Mouse (Mus musculus): ENCODE measurements around the gene Phf19. TPM values are rescaled to one million over a fixed set of nuclear protein-coding genes. Genes with fewer than 3 reads are reported as not detected.
A peak's percentile ranks its signal among the peaks of the same experiment; 100 is the strongest.

Phf19 gene
- 1.7 and 2.3 TPM in 2 replicates for polyA plus RNA-seq (2014; fragmentation: Nextera tagmentation; extraction: Ambion mirVana)

- no peak within 1 kb of the TSS for H3K27ac ChIP-seq (ENCODE audit: low read depth, low read length)
- peak within 1 kb of the TSS; percentile 95 for H3K4me2 ChIP-seq (replicated peaks; ENCODE audit: low read depth, low read length)
- DNase-seq (ENCODE audit: low spot score) (peak; percentile 56), ATAC-seq (ENCODE audit: low FRiP score) (peak; percentile 79)
- H3K4me1 ChIP-seq (replicated peaks; ENCODE audit: control insufficient read depth, insufficient read depth, low read length), result peaks cover 2% of the 10 kb centered on the region; the same call in 1 of the 2 replicates
- peaks cover 23% of the 10 kb centered on the region for H3K27me3 ChIP-seq (ENCODE audit: control insufficient read depth, insufficient read depth, low read length)
- peak within 1 kb of the TSS; percentile 51 for H3K9ac ChIP-seq (ENCODE audit: low read depth, low read length)
- no peaks in the 10 kb centered on the region for H3K9me3 ChIP-seq (ENCODE audit: control insufficient read depth, low read length)
- H3K4me3 ChIP-seq (ENCODE audit: low read depth, low read length), result peak within 1 kb of the TSS; percentile 57
- H3K36me3 ChIP-seq (ENCODE audit: control insufficient read depth, insufficient read depth, low read length), result no peaks in the 10 kb centered on the region
- under 1% methylated on average over 56 of the region's 64 CpGs for WGBS
Observed at GRCm38 (mm10) chr2:34913218-34914068, at the start of gene Phf19. Phf19 (minus strand) TSS chr2:34914026.

GRCm38 (mm10) chr2:34963371-34963956 lies 49.6 kb upstream of the Phf19 start:
- no peaks in the 10 kb centered on the region for H3K9me3 ChIP-seq (ENCODE audit: control insufficient read depth, low read length)
- no peak overlapping the region for H3K4me3 ChIP-seq (ENCODE audit: low read depth, low read length)
- H3K27me3 ChIP-seq (ENCODE audit: control insufficient read depth, insufficient read depth, low read length), result no peaks in the 10 kb centered on the region
- no peaks in the 10 kb centered on the region for H3K4me1 ChIP-seq (replicated peaks; ENCODE audit: control insufficient read depth, insufficient read depth, low read length)
- H3K36me3 ChIP-seq (ENCODE audit: control insufficient read depth, insufficient read depth, low read length), result no peaks in the 10 kb centered on the region
- ATAC-seq (ENCODE audit: low FRiP score), result no peak
- no peak overlapping the region for H3K4me2 ChIP-seq (replicated peaks; ENCODE audit: low read depth, low read length)
- DNase-seq (ENCODE audit: low spot score), result no peak
- H3K27ac ChIP-seq (ENCODE audit: low read depth, low read length), result no peak overlapping the region
- H3K9ac ChIP-seq (ENCODE audit: low read depth, low read length), result no peak overlapping the region
- 81% methylated on average over 13 of the region's 13 CpGs for WGBS

GRCm38 (mm10) chr2:34962893-34963292 lies 49.1 kb upstream of the Phf19 start:
- DNase-seq (ENCODE audit: low spot score) (no peak), ATAC-seq (ENCODE audit: low FRiP score) (no peak)
- Histone ChIP-seq H3K4me2 (replicated peaks; ENCODE audit: low read depth, low read length) (no peak overlapping the region), H3K4me3 (ENCODE audit: low read depth, low read length) (no peak overlapping the region), H3K9ac (ENCODE audit: low read depth, low read length) (no peak overlapping the region), H3K27me3 (ENCODE audit: control insufficient read depth, insufficient read depth, low read length) (no peaks in the 10 kb centered on the region), H3K4me1 (replicated peaks; ENCODE audit: control insufficient read depth, insufficient read depth, low read length) (no peaks in the 10 kb centered on the region), H3K9me3 (ENCODE audit: control insufficient read depth, low read length) (no peaks in the 10 kb centered on the region), H3K36me3 (ENCODE audit: control insufficient read depth, insufficient read depth, low read length) (no peaks in the 10 kb centered on the region), H3K27ac (ENCODE audit: low read depth, low read length) (no peak overlapping the region)
- 91% methylated on average over 9 of the region's 9 CpGs for WGBS

- no peak for ATAC-seq (ENCODE audit: low FRiP score)
- Histone ChIP-seq H3K36me3 (ENCODE audit: control insufficient read depth, insufficient read depth, low read length) (no peaks in the 10 kb centered on the region), H3K4me3 (ENCODE audit: low read depth, low read length) (no peak overlapping the region), H3K27me3 (ENCODE audit: control insufficient read depth, insufficient read depth, low read length) (no peaks in the 10 kb centered on the region), H3K9ac (ENCODE audit: low read depth, low read length) (no peak overlapping the region), H3K4me1 (replicated peaks; ENCODE audit: control insufficient read depth, insufficient read depth, low read length) (no peaks in the 10 kb centered on the region), H3K9me3 (ENCODE audit: control insufficient read depth, low read length) (no peaks in the 10 kb centered on the region), H3K27ac (ENCODE audit: low read depth, low read length) (no peak overlapping the region), H3K4me2 (replicated peaks; ENCODE audit: low read depth, low read length) (no peak overlapping the region)
- 80% methylated on average over 2 of the region's 2 CpGs for WGBS
- no peak for DNase-seq (ENCODE audit: low spot score)
Observed at GRCm38 (mm10) chr2:34962211-34962610, 48.4 kb upstream of the Phf19 start.

- Histone ChIP-seq H3K4me1 (replicated peaks; ENCODE audit: control insufficient read depth, insufficient read depth, low read length) (no peaks in the 10 kb centered on the region), H3K27me3 (ENCODE audit: control insufficient read depth, insufficient read depth, low read length) (no peaks in the 10 kb centered on the region), H3K27ac (ENCODE audit: low read depth, low read length) (no peak within 1 kb of the TSS), H3K36me3 (ENCODE audit: control insufficient read depth, insufficient read depth, low read length) (no peaks in the 10 kb centered on the region), H3K4me3 (ENCODE audit: low read depth, low read length) (no peak within 1 kb of the TSS), H3K9ac (ENCODE audit: low read depth, low read length) (no peak within 1 kb of the TSS), H3K9me3 (ENCODE audit: control insufficient read depth, low read length) (no peaks in the 10 kb centered on the region), H3K4me2 (replicated peaks; ENCODE audit: low read depth, low read length) (no peak within 1 kb of the TSS)
- no peak for DNase-seq (ENCODE audit: low spot score)
- whole genome bisulfite sequencing, result 22% methylated on average over 19 of the region's 20 CpGs
- ATAC-seq (ENCODE audit: low FRiP score), result no peak
Observed at GRCm38 (mm10) chr2:34961481-34962036, 47.7 kb upstream of the Phf19 start, which contains the start of gene Traf1. Traf1 (minus strand) TSS chr2:34961772.

GRCm38 (mm10) chr2:34960966-34961365 lies 47.1 kb upstream of the Phf19 start:
- no peak for DNase-seq (ENCODE audit: low spot score)
- Histone ChIP-seq H3K27ac (ENCODE audit: low read depth, low read length) (no peak overlapping the region), H3K9me3 (ENCODE audit: control insufficient read depth, low read length) (no peaks in the 10 kb centered on the region), H3K4me3 (ENCODE audit: low read depth, low read length) (no peak overlapping the region), H3K36me3 (ENCODE audit: control insufficient read depth, insufficient read depth, low read length) (no peaks in the 10 kb centered on the region), H3K9ac (ENCODE audit: low read depth, low read length) (no peak overlapping the region), H3K27me3 (ENCODE audit: control insufficient read depth, insufficient read depth, low read length) (no peaks in the 10 kb centered on the region), H3K4me2 (replicated peaks; ENCODE audit: low read depth, low read length) (no peak overlapping the region), H3K4me1 (replicated peaks; ENCODE audit: control insufficient read depth, insufficient read depth, low read length) (no peaks in the 10 kb centered on the region)
- ATAC-seq (ENCODE audit: low FRiP score), result no peak
- 76% methylated on average over 6 of the region's 6 CpGs for WGBS

GRCm38 (mm10) chr2:34960466-34960865 lies 46.6 kb upstream of the Phf19 start:
- Histone ChIP-seq H3K9me3 (ENCODE audit: control insufficient read depth, low read length) (no peaks in the 10 kb centered on the region), H3K27ac (ENCODE audit: low read depth, low read length) (no peak overlapping the region), H3K4me2 (replicated peaks; ENCODE audit: low read depth, low read length) (no peak overlapping the region), H3K9ac (ENCODE audit: low read depth, low read length) (no peak overlapping the region), H3K36me3 (ENCODE audit: control insufficient read depth, insufficient read depth, low read length) (no peaks in the 10 kb centered on the region), H3K4me3 (ENCODE audit: low read depth, low read length) (no peak overlapping the region), H3K27me3 (ENCODE audit: control insufficient read depth, insufficient read depth, low read length) (no peaks in the 10 kb centered on the region), H3K4me1 (replicated peaks; ENCODE audit: control insufficient read depth, insufficient read depth, low read length) (no peaks in the 10 kb centered on the region)
- ATAC-seq (ENCODE audit: low FRiP score) (no peak), DNase-seq (ENCODE audit: low spot score) (no peak)
- 89% methylated on average over 3 of the region's 5 CpGs for WGBS

- H3K27me3 ChIP-seq (ENCODE audit: control insufficient read depth, insufficient read depth, low read length), result no peaks in the 10 kb centered on the region
- H3K4me1 ChIP-seq (replicated peaks; ENCODE audit: control insufficient read depth, insufficient read depth, low read length), result no peaks in the 10 kb centered on the region
- no peak overlapping the region for H3K27ac ChIP-seq (ENCODE audit: low read depth, low read length)
- no peaks in the 10 kb centered on the region for H3K9me3 ChIP-seq (ENCODE audit: control insufficient read depth, low read length)
- no peak for DNase-seq (ENCODE audit: low spot score)
- WGBS, result 89% methylated on average over 7 of the region's 7 CpGs
- no peak overlapping the region for H3K4me2 ChIP-seq (replicated peaks; ENCODE audit: low read depth, low read length)
- H3K36me3 ChIP-seq (ENCODE audit: control insufficient read depth, insufficient read depth, low read length), result no peaks in the 10 kb centered on the region
- no peak overlapping the region for H3K4me3 ChIP-seq (ENCODE audit: low read depth, low read length)
- no peak overlapping the region for H3K9ac ChIP-seq (ENCODE audit: low read depth, low read length)
- ATAC-seq (ENCODE audit: low FRiP score), result no peak
Observed at GRCm38 (mm10) chr2:34958582-34958981, 44.8 kb upstream of the Phf19 start.
